Mouse (Mus musculus) MEL (cell line): ENCODE data around the gene D5Ertd579e.

Experiments
- CTCF ChIP-seq, 3 experiments: IDR thresholded peaks in 2 of 3; conservative IDR thresholded peaks in 1 of 3; 2 replicates each; pipeline ENCODE4 v1.5.1; 2011 to 2012; ENCODE audit warnings: low read length in 3 of 3, low read depth in 2 of 3, mild to moderate bottlenecking in 2 of 3, improper control_type of control experiment in 1 of 3, inconsistent platforms in 1 of 3, mixed read lengths in 1 of 3, moderate library complexity in 1 of 3; ENCODE audit not compliant: control insufficient read depth in 1 of 3, insufficient read depth in 1 of 3, poor library complexity in 1 of 3, severe bottlenecking in 1 of 3
- GATA1 ChIP-seq: IDR thresholded peaks from 2 replicates; pipeline ENCODE4 v1.6.1; 2011; ENCODE audit warnings: low read depth, low read length, improper control_type of control experiment
- KAT2A ChIP-seq: conservative IDR thresholded peaks from 2 replicates; pipeline ENCODE4 v1.6.1; 2012; ENCODE audit warnings: low read depth, low read length, improper control_type of control experiment, inconsistent platforms
- NELFE ChIP-seq: IDR thresholded peaks from 2 replicates; pipeline ENCODE4 v1.6.1; 2011; ENCODE audit warnings: low read depth, low read length, improper control_type of control experiment
- USF2 ChIP-seq, 2 experiments: IDR thresholded peaks; 2 replicates each; pipeline ENCODE4 v1.6.1; 2011 to 2012; ENCODE audit warnings: improper control_type of control experiment in 2 of 2, low read length in 2 of 2, borderline replicate concordance in 1 of 2, inconsistent platforms in 1 of 2, low read depth in 1 of 2, mild to moderate bottlenecking in 1 of 2; ENCODE audit not compliant: insufficient read depth in 1 of 2
- ZKSCAN1 ChIP-seq: IDR thresholded peaks from 2 replicates; pipeline ENCODE4 v1.6.1; 2012; ENCODE audit warnings: low read depth, mild to moderate bottlenecking, inconsistent platforms, low read length, improper control_type of control experiment, moderate library complexity

GRCm38 (mm10) chr5:36567627-36568026 lies 128.2 kb downstream of the D5Ertd579e start:
- TF ChIP-seq KAT2A (no peak), CTCF (IDR thresholded peaks at IDR 0.05 in 2 of 3, conservative IDR thresholded peaks at IDR 0.05 in 1 of 3; ENCODE audit: control insufficient read depth in 1 of 3, insufficient read depth in 1 of 3, low read depth in 2 of 3, low read length in 3 of 3, poor library complexity in 1 of 3, severe bottlenecking in 1 of 3) (no peak), ZKSCAN1 (no peak), USF2 (IDR thresholded peaks at IDR 0.05; ENCODE audit: borderline replicate concordance in 1 of 2, insufficient read depth in 1 of 2, low read depth in 1 of 2, low read length in 2 of 2) (no peak), NELFE (no peak), GATA1 (no peak)
